Mouse (Mus musculus) forebrain, postnatal 0 days (tissue): ENCODE results near the gene Ube2g2. TPM values are rescaled to one million over a fixed set of nuclear protein-coding genes. Genes with fewer than 3 reads are reported as not detected.
"Not testable (repeated sequence)": the region's sequence is repeated elsewhere in the genome, so short reads cannot be mapped to it uniquely, and the experiment has no call there.

Source experiments
- ATAC-seq: fragments of 200-750 bp; cut with Nextera tagmentation; 2 replicates; pipeline ENCODE4 v1.8.0; 2017; ENCODE audit warnings: mild to moderate bottlenecking, moderate library complexity
- DNase-seq: peaks from one replicate; pipeline ENCODE4 v3.0.0-alpha.2; 2015
- H3K27ac ChIP-seq: fragments of 300-500 bp; sonication (generic); 2 replicates; pipeline ENCODE4 v1.5.1; 2014; ENCODE audit warnings: low read depth, mild to moderate bottlenecking, antibody characterized with exemption, low read length, moderate library complexity, mixed read lengths
- H3K27me3 ChIP-seq: fragments of 300-500 bp; sonication (generic); 2 replicates; pipeline ENCODE4 v1.6.1; 2014; ENCODE audit warnings: mild to moderate bottlenecking, low read length, mixed read lengths; ENCODE audit not compliant: insufficient read depth
- H3K36me3 ChIP-seq: fragments of 300-500 bp; sonication (generic); 2 replicates; pipeline ENCODE4 v1.6.1; 2014; ENCODE audit warnings: mild to moderate bottlenecking, moderate library complexity; ENCODE audit not compliant: insufficient read depth
- H3K4me1 ChIP-seq: fragments of 300-500 bp; sonication (generic); 2 replicates; pipeline ENCODE4 v1.6.1; 2014; ENCODE audit warnings: antibody characterized with exemption; ENCODE audit not compliant: insufficient read depth
- H3K4me2 ChIP-seq: fragments of 300-500 bp; sonication (generic); 2 replicates; pipeline ENCODE4 v1.6.1; 2014; ENCODE audit warnings: low read depth, mild to moderate bottlenecking, moderate library complexity
- H3K4me3 ChIP-seq: fragments of 300-500 bp; sonication (generic); 2 replicates; pipeline ENCODE4 v1.5.1; 2014; ENCODE audit warnings: low read depth, low read length, mixed read lengths
- H3K9ac ChIP-seq: fragments of 300-500 bp; sonication (generic); 2 replicates; pipeline ENCODE4 v1.6.1; 2014; ENCODE audit warnings: mild to moderate bottlenecking
- H3K9me3 ChIP-seq: fragments of 300-500 bp; sonication (generic); 2 replicates; pipeline ENCODE4 v1.6.1; 2016; ENCODE audit warnings: low read length
- CTCF ChIP-seq: sonication (generic); IDR thresholded peaks from 2 replicates; pipeline ENCODE4 v1.5.1; 2016; ENCODE audit warnings: antibody characterized with exemption, control low read depth, low read depth
- WGBS: fragments of 180-500 bp; shearing (Covaris S2); extraction: QIAGEN DNeasy Blood & Tissue Kit; methylation state at CpG from one replicate; pipeline ENCODE4 v1.1.7; 2014; 5-methylcytosine and 5-hydroxymethylcytosine counted together
- microRNA counts: library from miRNA; unstranded; fragments of <30 nt; microRNA quantifications from one replicate; lab custom pipeline; 2015
- microRNA-seq, 2 experiments: library from miRNA; unstranded; fragments of <30 nt; microRNA quantifications; one replicate each; pipeline ENCODE4; 2016
- polyA plus RNA-seq: library from polyadenylated mRNA; unstranded; fragments of >200 nt; fragmentation: Nextera tagmentation; extraction: Ambion mirVana; gene quantifications from 2 replicates; pipeline ENCODE4 v1.2.1, GENCODE M21; 2015
- total RNA-seq: library from RNA; depleted of rRNA; stranded (reverse); fragments of >200 nt; gene quantifications from 2 replicates; pipeline ENCODE4 v1.2.3, GENCODE M21; 2014; rRNA removed

The Ube2g2 gene
- total and polyA plus RNA-seq, 2 experiments from 2014 or later: 45.3 to 74.9 TPM

- peaks cover 9% of the 10 kb centered on the region; the same call in 1 of the 2 replicates for H3K27me3 ChIP-seq
- TF ChIP-seq CTCF: no peak
- WGBS: 12% methylated on average over 22 of the region's 22 CpGs
- ATAC-seq (no peak), DNase-seq (no peak)
- H3K4me1 ChIP-seq: no peaks in the 10 kb centered on the region
- no peak within 1 kb of the TSS for H3K4me3 ChIP-seq
- H3K9ac ChIP-seq: no peak within 1 kb of the TSS
- no peak within 1 kb of the TSS for H3K4me2 ChIP-seq
- H3K9me3 ChIP-seq: no peaks in the 10 kb centered on the region
- H3K27ac ChIP-seq: no peak within 1 kb of the TSS
- no peaks in the 10 kb centered on the region for H3K36me3 ChIP-seq
These were observed 64.0 kb downstream of the Ube2g2 start, which contains the start of gene Tspear for GRCm38 (mm10) chr10:77685895-77686664. Gene Tspear (plus strand): TSS chr10:77686569.

- Histone ChIP-seq H3K4me3 (no peak overlapping the region), H3K4me2 (no peak overlapping the region), H3K9ac (no peak overlapping the region), H3K36me3 (no peaks in the 10 kb centered on the region), H3K4me1 (no peaks in the 10 kb centered on the region), H3K27ac (no peak overlapping the region), H3K9me3 (no peaks in the 10 kb centered on the region), H3K27me3 (peaks cover 9% of the 10 kb centered on the region; the same call in 1 of the 2 replicates)
- WGBS: 35% methylated on average over 10 of the region's 10 CpGs
- DNase-seq: no peak
- TF ChIP-seq CTCF: no peak
- no peak for ATAC-seq
These were observed 64.9 kb downstream of the Ube2g2 start for GRCm38 (mm10) chr10:77687021-77687420.

- 66% methylated on average over 3 of the region's 3 CpGs for WGBS
These were observed 68.3 kb downstream of the Ube2g2 start, which contains the start of gene Gm19402 for GRCm38 (mm10) chr10:77690356-77690807. Gene Gm19402 (minus strand): TSS chr10:77690757.

More at GRCm38 (mm10) chr10:77690356-77690807, 68.3 kb downstream of the Ube2g2 start, which contains the start of gene Gm19402:
- H3K9me3 ChIP-seq, ATAC-seq, H3K27me3 ChIP-seq, H3K4me2 ChIP-seq, H3K27ac ChIP-seq, H3K9ac ChIP-seq, H3K36me3 ChIP-seq, H3K4me3 ChIP-seq, DNase-seq, H3K4me1 ChIP-seq: not testable (repeated sequence)

MicroRNAs within 50 kb of the gene (microRNA counts, 519-probe panel; counts per million panel counts)
- not detected for microRNA mmu-miR-1930 (lab: Ali Mortazavi, UCI)

Small RNA genes lying within 50 kb of the gene (microRNA-seq; reads per million reads assigned to microRNA genes)
- gene Mir1930: 13.5 to 13.9 reads per million in 2 experiments

Other genes starting within 250 kb of the Ube2g2 start
- 39.4 and 40.2 TPM in 2 replicates for gene Adarb1, start 204.0 kb upstream of the Ube2g2 start, total RNA-seq
- gene Adarb1, start 204.0 kb upstream of the Ube2g2 start, polyA plus RNA-seq: 12.4 and 12.5 TPM in 2 replicates
- gene Fam207a, start 106.5 kb upstream of the Ube2g2 start, total RNA-seq: 42.2 and 43.2 TPM in 2 replicates
- gene Fam207a, start 106.5 kb upstream of the Ube2g2 start, polyA plus RNA-seq: 30.4 and 34.9 TPM in 2 replicates
- 0.77 and 1.1 TPM in 2 replicates for gene Itgb2, start 92.0 kb upstream of the Ube2g2 start, total RNA-seq
- 0.86 and 1.2 TPM in 2 replicates for gene Itgb2, start 92.0 kb upstream of the Ube2g2 start, polyA plus RNA-seq
- gene Pttg1ip, start 40.6 kb upstream of the Ube2g2 start, total RNA-seq: 69.6 and 98.3 TPM in 2 replicates
- 67.1 and 74.2 TPM in 2 replicates for gene Pttg1ip, start 40.6 kb upstream of the Ube2g2 start, polyA plus RNA-seq
- 270 and 305 TPM in 2 replicates for gene Sumo3, start 16.2 kb upstream of the Ube2g2 start, total RNA-seq
- gene Sumo3, start 16.2 kb upstream of the Ube2g2 start, polyA plus RNA-seq: 381 and 398 TPM in 2 replicates
- not detected in 2 replicates for gene Gm49325, start 16.1 kb upstream of the Ube2g2 start, total RNA-seq
- gene Gm49325, start 16.1 kb upstream of the Ube2g2 start, polyA plus RNA-seq: 27.7 and 33.6 TPM in 2 replicates
- 0.14 TPM in 1 of 2 replicates, not detected in the other for gene Tspear, start 64.3 kb downstream of the Ube2g2 start, total RNA-seq
- gene Tspear, start 64.3 kb downstream of the Ube2g2 start, polyA plus RNA-seq: 0.42 and 0.99 TPM in 2 replicates
- gene Gm19402, start 68.5 kb downstream of the Ube2g2 start, total RNA-seq: not detected in 2 replicates
- gene Gm19402, start 68.5 kb downstream of the Ube2g2 start, polyA plus RNA-seq: not detected in 2 replicates
- gene Gm9508, start 75.0 kb downstream of the Ube2g2 start, total RNA-seq: not detected in 2 replicates
- gene Gm9508, start 75.0 kb downstream of the Ube2g2 start, polyA plus RNA-seq: not detected in 2 replicates
- not detected in 2 replicates for gene Gm10272, start 84.4 kb downstream of the Ube2g2 start, total RNA-seq
- not detected in 2 replicates for gene Gm10272, start 84.4 kb downstream of the Ube2g2 start, polyA plus RNA-seq
- not detected in 2 replicates for gene Gm10024, start 89.2 kb downstream of the Ube2g2 start, total RNA-seq
- gene Gm10024, start 89.2 kb downstream of the Ube2g2 start, polyA plus RNA-seq: not detected in 2 replicates
- gene Gm10142, start 93.5 kb downstream of the Ube2g2 start, total RNA-seq: not detected in 2 replicates
- not detected in 2 replicates for gene Gm10142, start 93.5 kb downstream of the Ube2g2 start, polyA plus RNA-seq
- gene Krtap12-1, start 98.3 kb downstream of the Ube2g2 start, total RNA-seq: not detected in 2 replicates
- not detected in 2 replicates for gene Krtap12-1, start 98.3 kb downstream of the Ube2g2 start, polyA plus RNA-seq
- gene Gm10100, start 104.2 kb downstream of the Ube2g2 start, total RNA-seq: not detected in 2 replicates
- gene Gm10100, start 104.2 kb downstream of the Ube2g2 start, polyA plus RNA-seq: not detected in 2 replicates
- gene Gm18596, start 120.4 kb downstream of the Ube2g2 start, total RNA-seq: not detected in 2 replicates
- not detected in 2 replicates for gene Gm18596, start 120.4 kb downstream of the Ube2g2 start, polyA plus RNA-seq
- gene Gm9736, start 129.1 kb downstream of the Ube2g2 start, total RNA-seq: not detected in 2 replicates
- gene Gm9736, start 129.1 kb downstream of the Ube2g2 start, polyA plus RNA-seq: not detected in 2 replicates
- gene Gm3233, start 137.4 kb downstream of the Ube2g2 start, total RNA-seq: not detected in 2 replicates
- not detected in 2 replicates for gene Gm3233, start 137.4 kb downstream of the Ube2g2 start, polyA plus RNA-seq
- gene Gm3238, start 149.1 kb downstream of the Ube2g2 start, total RNA-seq: not detected in 2 replicates
- gene Gm3238, start 149.1 kb downstream of the Ube2g2 start, polyA plus RNA-seq: not detected in 2 replicates
- gene Gm7138, start 154.7 kb downstream of the Ube2g2 start, total RNA-seq: not detected in 2 replicates
- not detected in 2 replicates for gene Gm7138, start 154.7 kb downstream of the Ube2g2 start, polyA plus RNA-seq
- gene Gm3250, start 160.3 kb downstream of the Ube2g2 start, total RNA-seq: not detected in 2 replicates
- not detected in 2 replicates for gene Gm3250, start 160.3 kb downstream of the Ube2g2 start, polyA plus RNA-seq
- not detected in 2 replicates for gene Gm7137, start 165.9 kb downstream of the Ube2g2 start, total RNA-seq
- not detected in 2 replicates for gene Gm7137, start 165.9 kb downstream of the Ube2g2 start, polyA plus RNA-seq
- not detected in 2 replicates for gene Gm9639, start 172.8 kb downstream of the Ube2g2 start, total RNA-seq
- gene Gm9639, start 172.8 kb downstream of the Ube2g2 start, polyA plus RNA-seq: not detected in 2 replicates
- gene Gm19668, start 176.9 kb downstream of the Ube2g2 start, total RNA-seq: not detected in 2 replicates
- not detected in 2 replicates for gene Gm19668, start 176.9 kb downstream of the Ube2g2 start, polyA plus RNA-seq
- not detected in 2 replicates for gene Gm9507, start 189.6 kb downstream of the Ube2g2 start, total RNA-seq
- not detected in 2 replicates for gene Gm9507, start 189.6 kb downstream of the Ube2g2 start, polyA plus RNA-seq
- not detected in 2 replicates for gene Gm2696, start 192.4 kb downstream of the Ube2g2 start, total RNA-seq
- not detected in 2 replicates for gene Gm2696, start 192.4 kb downstream of the Ube2g2 start, polyA plus RNA-seq
- gene Krtap10-4, start 204.8 kb downstream of the Ube2g2 start, total RNA-seq: not detected in 2 replicates
- gene Krtap10-4, start 204.8 kb downstream of the Ube2g2 start, polyA plus RNA-seq: not detected in 2 replicates
- gene Krtap10-10, start 213.7 kb downstream of the Ube2g2 start, total RNA-seq: not detected in 2 replicates
- not detected in 2 replicates for gene Krtap10-10, start 213.7 kb downstream of the Ube2g2 start, polyA plus RNA-seq
- not detected in 2 replicates for gene Gm36176, start 224.5 kb downstream of the Ube2g2 start, total RNA-seq
- not detected in 2 replicates for gene Gm36176, start 224.5 kb downstream of the Ube2g2 start, polyA plus RNA-seq
- gene Gm10318, start 230.6 kb downstream of the Ube2g2 start, total RNA-seq: not detected in 2 replicates
- gene Gm10318, start 230.6 kb downstream of the Ube2g2 start, polyA plus RNA-seq: not detected in 2 replicates
- gene Gm3285, start 239.7 kb downstream of the Ube2g2 start, total RNA-seq: 0.48 TPM in 1 of 2 replicates, not detected in the other
- not detected in 2 replicates for gene Gm3285, start 239.7 kb downstream of the Ube2g2 start, polyA plus RNA-seq